Mouse (Mus musculus) midbrain, embryonic 10.5 days (tissue): ENCODE measurements at regions not wholly inside any gene's neighbourhood (a gene's known extent, or its start where the extent isn't known, plus 50 kb on each side); places are given as distances from the start of the nearest gene placed in this dataset.

Experiments used
- DNase-seq: peaks from one replicate; pipeline ENCODE4 v3.0.0-alpha.2; 2017; ENCODE audit warnings: low spot score
- H3K27ac ChIP-seq: fragments of 300-500 bp; sonication (generic); replicated peaks from 2 replicates; pipeline ENCODE4 v1.5.1; 2016; ENCODE audit warnings: mild to moderate bottlenecking
- H3K27me3 ChIP-seq: fragments of 300-500 bp; sonication (generic); 2 replicates; pipeline ENCODE4 v1.6.1; 2016; ENCODE audit warnings: low read depth, mild to moderate bottlenecking; ENCODE audit not compliant: poor library complexity, severe bottlenecking
- H3K36me3 ChIP-seq: fragments of 300-500 bp; sonication (generic); 2 replicates; pipeline ENCODE4 v1.6.1; 2016; ENCODE audit warnings: mild to moderate bottlenecking, moderate library complexity
- H3K4me1 ChIP-seq: fragments of 300-500 bp; sonication (generic); 2 replicates; pipeline ENCODE4 v1.6.1; 2016
- H3K4me3 ChIP-seq: fragments of 300-500 bp; sonication (generic); 2 replicates; pipeline ENCODE4 v1.5.1; 2016; ENCODE audit warnings: mild to moderate bottlenecking, moderate library complexity
- H3K9me3 ChIP-seq: fragments of 300-500 bp; sonication (generic); replicated peaks from 2 replicates; pipeline ENCODE4 v1.6.1; 2016; ENCODE audit warnings: mild to moderate bottlenecking
- WGBS: fragments of 180-500 bp; shearing (Covaris S2); methylation state at CpG from one replicate; pipeline ENCODE4 v1.1.7; 2016; 5-methylcytosine and 5-hydroxymethylcytosine counted together

- Histone ChIP-seq H3K27me3 (no peaks in the 10 kb centered on the region), H3K27ac (no peak overlapping the region), H3K36me3 (no peaks in the 10 kb centered on the region), H3K4me1 (peaks cover 10% of the 10 kb centered on the region; the same call in 1 of the 2 replicates), H3K4me3 (no peak overlapping the region), H3K9me3 (no peaks in the 10 kb centered on the region)
- DNase-seq = no peak
- 85% methylated on average over 9 of the region's 9 CpGs for WGBS
These were observed 58.1 kb upstream of the Slc38a2 start for GRCm38 (mm10) chr15:96757446-96758198.

- H3K9me3 ChIP-seq = no peaks in the 10 kb centered on the region
- WGBS = 82% methylated on average over 7 of the region's 7 CpGs
- H3K4me3 ChIP-seq = no peak overlapping the region
- H3K36me3 ChIP-seq = no peaks in the 10 kb centered on the region
- DNase-seq = no peak
- no peak overlapping the region for H3K27ac ChIP-seq
- no peaks in the 10 kb centered on the region for H3K27me3 ChIP-seq
- peaks cover 10% of the 10 kb centered on the region; the same call in 1 of the 2 replicates for H3K4me1 ChIP-seq
These were observed 56.9 kb upstream of the Slc38a2 start for GRCm38 (mm10) chr15:96756456-96756855.

- Histone ChIP-seq H3K27me3 (no peaks in the 10 kb centered on the region), H3K36me3 (no peaks in the 10 kb centered on the region), H3K4me1 (peaks cover 10% of the 10 kb centered on the region; the same call in 1 of the 2 replicates), H3K27ac (no peak overlapping the region), H3K9me3 (no peaks in the 10 kb centered on the region), H3K4me3 (no peak overlapping the region)
- no peak for DNase-seq
- 84% methylated on average over 6 of the region's 6 CpGs for WGBS
These were observed 56.4 kb upstream of the Slc38a2 start for GRCm38 (mm10) chr15:96755951-96756350.

DNA sequence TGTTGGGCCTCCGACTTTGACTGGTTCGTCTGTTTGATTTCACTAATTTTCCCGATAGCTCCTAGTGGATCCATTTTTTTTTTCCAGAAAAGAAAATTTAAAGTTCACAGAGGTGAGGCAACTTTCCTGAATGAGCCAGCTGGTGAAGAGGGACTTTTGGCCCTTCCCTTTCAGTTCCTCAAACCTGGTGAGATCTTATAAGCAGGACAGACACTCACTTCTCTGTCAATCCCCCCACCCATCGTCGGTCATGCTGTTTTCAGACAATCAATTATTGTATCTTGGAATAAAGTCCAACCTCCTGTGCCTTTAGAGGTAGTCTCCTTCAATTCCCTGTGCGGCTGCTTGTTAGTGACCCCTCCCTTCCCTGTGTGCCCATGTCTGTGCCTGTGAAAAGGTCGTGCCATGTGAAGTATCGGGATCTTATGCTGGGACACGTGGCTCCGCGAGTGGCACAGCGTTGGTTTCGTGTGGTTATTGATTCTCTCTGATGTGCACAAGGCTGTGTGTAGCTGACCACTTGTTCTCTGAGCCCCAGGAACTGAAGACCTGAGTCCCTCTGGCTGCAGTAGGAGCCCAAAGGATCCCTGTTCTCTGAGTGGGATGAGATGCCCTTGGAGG lies 55.9 kb upstream of the Slc38a2 start:
- peaks cover 10% of the 10 kb centered on the region; the same call in 1 of the 2 replicates for H3K4me1 ChIP-seq
- 90% methylated on average over 13 of the region's 13 CpGs for WGBS
- H3K27me3 ChIP-seq = no peaks in the 10 kb centered on the region
- H3K36me3 ChIP-seq = no peaks in the 10 kb centered on the region
- H3K9me3 ChIP-seq = no peaks in the 10 kb centered on the region
- DNase-seq = no peak
- H3K27ac ChIP-seq = no peak overlapping the region
- no peak overlapping the region for H3K4me3 ChIP-seq

- no peaks in the 10 kb centered on the region for H3K36me3 ChIP-seq
- H3K27me3 ChIP-seq = no peaks in the 10 kb centered on the region
- 96% methylated on average over 5 of the region's 5 CpGs for WGBS
- H3K9me3 ChIP-seq = no peaks in the 10 kb centered on the region
- no peak overlapping the region for H3K27ac ChIP-seq
- peaks cover 8% of the 10 kb centered on the region; the same call in 1 of the 2 replicates for H3K4me1 ChIP-seq
- H3K4me3 ChIP-seq = no peak overlapping the region
- DNase-seq = no peak
These were observed 54.5 kb upstream of the Slc38a2 start for GRCm38 (mm10) chr15:96754079-96754478.

DNA sequence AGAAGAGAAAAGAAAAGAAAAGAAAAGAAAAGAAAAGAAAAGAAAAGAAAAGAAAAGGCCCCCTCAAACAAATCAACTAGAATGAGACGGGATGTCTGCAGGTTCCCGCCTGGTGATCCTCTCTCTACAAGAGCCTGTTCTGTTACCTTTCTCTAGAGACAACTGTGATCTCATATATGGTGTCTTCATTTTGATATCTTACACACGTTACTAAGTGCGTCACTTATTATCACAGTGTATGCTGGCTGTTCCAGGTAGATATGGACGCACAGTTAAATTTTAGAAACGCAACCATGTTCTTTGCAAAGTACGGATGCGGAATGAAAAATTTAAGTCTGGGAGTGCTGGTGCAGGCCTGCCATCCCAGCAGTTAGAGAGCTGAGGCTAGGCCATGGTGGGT lies 53.2 kb upstream of the Slc38a2 start:
- WGBS = 95% methylated on average over 8 of the region's 8 CpGs
- no peak overlapping the region for H3K4me3 ChIP-seq
- H3K4me1 ChIP-seq = no peaks in the 10 kb centered on the region
- no peaks in the 10 kb centered on the region for H3K9me3 ChIP-seq
- DNase-seq = no peak
- H3K27me3 ChIP-seq = no peaks in the 10 kb centered on the region
- no peaks in the 10 kb centered on the region for H3K36me3 ChIP-seq
- no peak overlapping the region for H3K27ac ChIP-seq

DNA sequence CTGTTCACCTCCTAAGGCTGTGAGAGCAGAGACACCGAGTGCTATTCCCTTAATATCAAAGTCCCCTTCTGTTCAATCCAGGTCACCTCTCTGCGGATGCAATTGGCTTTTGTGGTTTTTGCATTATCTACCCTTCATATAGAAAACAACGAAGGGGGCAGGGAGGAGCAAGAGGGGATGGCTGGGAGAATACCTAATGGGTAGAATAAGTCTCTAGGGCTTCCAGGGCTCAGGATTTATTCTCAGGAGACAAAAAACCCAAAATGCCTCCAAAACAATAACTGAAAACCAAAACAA lies 52.5 kb upstream of the Slc38a2 start:
- no peaks in the 10 kb centered on the region for H3K9me3 ChIP-seq
- H3K36me3 ChIP-seq = no peaks in the 10 kb centered on the region
- no peaks in the 10 kb centered on the region for H3K4me1 ChIP-seq
- H3K4me3 ChIP-seq = no peak overlapping the region
- H3K27ac ChIP-seq = no peak overlapping the region
- 91% methylated on average over 3 of the region's 3 CpGs for WGBS
- no peak for DNase-seq
- no peaks in the 10 kb centered on the region for H3K27me3 ChIP-seq

GRCm38 (mm10) chr15:96751243-96752061 lies 51.9 kb upstream of the Slc38a2 start:
- DNase-seq = no peak
- Histone ChIP-seq H3K27ac (no peak overlapping the region), H3K9me3 (no peaks in the 10 kb centered on the region), H3K27me3 (no peaks in the 10 kb centered on the region), H3K4me3 (no peak overlapping the region), H3K36me3 (no peaks in the 10 kb centered on the region), H3K4me1 (no peaks in the 10 kb centered on the region)
- WGBS = 93% methylated on average over 13 of the region's 13 CpGs

GRCm38 (mm10) chr15:96749534-96750256 lies 50.2 kb upstream of the Slc38a2 start:
- no peak overlapping the region for H3K4me3 ChIP-seq
- H3K27me3 ChIP-seq = no peaks in the 10 kb centered on the region
- no peak overlapping the region for H3K27ac ChIP-seq
- no peaks in the 10 kb centered on the region for H3K36me3 ChIP-seq
- 86% methylated on average over 9 of the region's 9 CpGs for WGBS
- DNase-seq = no peak
- no peaks in the 10 kb centered on the region for H3K4me1 ChIP-seq
- H3K9me3 ChIP-seq = no peaks in the 10 kb centered on the region
